Mouse (Mus musculus) ES-E14 (cell line): ENCODE measurements around the gene Sec14l5. TPM values are rescaled to one million over a fixed set of nuclear protein-coding genes. Genes with fewer than 3 reads are reported as not detected.

ENCODE experiments used
- DNase-seq: peaks from one replicate; pipeline ENCODE4 v3.0.0-alpha.2; 2013; ENCODE audit warnings: low read depth, low spot score
- H3K27ac ChIP-seq: 2 replicates; pipeline ENCODE4 v1.5.1; 2012; ENCODE audit warnings: low read depth, mild to moderate bottlenecking, low read length, moderate library complexity, mixed read lengths; ENCODE audit not compliant: poor library complexity, insufficient read depth, severe bottlenecking
- H3K36me3 ChIP-seq: 2 replicates; pipeline ENCODE4 v1.6.1; 2012; ENCODE audit warnings: mild to moderate bottlenecking, low read length, moderate library complexity, mixed read lengths; ENCODE audit not compliant: control insufficient read depth, poor library complexity, insufficient read depth, severe bottlenecking
- H3K4me1 ChIP-seq, 2 experiments: fragments of 150-350 bp in 1 of 2; sonication (generic) in 1 of 2; 2 replicates each; pipeline ENCODE4 v1.6.1; 2012; ENCODE audit warnings: low read length in 2 of 2, mild to moderate bottlenecking in 1 of 2, mixed read lengths in 1 of 2; ENCODE audit not compliant: control insufficient read depth in 2 of 2, insufficient read depth in 2 of 2, poor library complexity in 1 of 2
- H3K4me3 ChIP-seq, 2 experiments: fragments of 150-350 bp in 1 of 2; sonication (generic) in 1 of 2; 2 replicates each; pipeline ENCODE4 v1.5.1; 2012; ENCODE audit warnings: low read length in 2 of 2, low read depth in 1 of 2, mild to moderate bottlenecking in 1 of 2, mixed read lengths in 1 of 2; ENCODE audit not compliant: insufficient read depth in 1 of 2, poor library complexity in 1 of 2, severe bottlenecking in 1 of 2
- H3K9ac ChIP-seq: 2 replicates; pipeline ENCODE4 v1.6.1; 2012; ENCODE audit warnings: low read depth, mild to moderate bottlenecking, low read length, mixed read lengths; ENCODE audit not compliant: poor library complexity, insufficient read depth, severe bottlenecking
- H3K9me3 ChIP-seq: fragments of 150-350 bp; sonication (generic); 2 replicates; pipeline ENCODE4 v1.6.1; 2012; ENCODE audit warnings: low read depth, mild to moderate bottlenecking, low read length; ENCODE audit not compliant: control insufficient read depth, insufficient read depth
- CHD2 ChIP-seq: IDR thresholded peaks from 2 replicates; pipeline ENCODE4 v1.6.1; 2014; ENCODE audit warnings: mild to moderate bottlenecking, low read depth, low read length, inconsistent platforms
- HCFC1 ChIP-seq: IDR thresholded peaks from 2 replicates; pipeline ENCODE4 v1.6.1; 2012; ENCODE audit warnings: low read length, inconsistent platforms, borderline replicate concordance; ENCODE audit not compliant: insufficient read depth
- MAFK ChIP-seq: IDR thresholded peaks from 2 replicates; pipeline ENCODE4 v1.6.1; 2014; ENCODE audit warnings: mild to moderate bottlenecking, low read depth, low read length, inconsistent platforms; ENCODE audit not compliant: insufficient read depth
- ZC3H11A ChIP-seq: IDR thresholded peaks from 2 replicates; pipeline ENCODE4 v1.6.1; 2012; ENCODE audit warnings: low read depth, mild to moderate bottlenecking, inconsistent platforms, low read length, borderline replicate concordance
- ZNF384 ChIP-seq: IDR thresholded peaks from 2 replicates; pipeline ENCODE4 v1.6.1; 2012; ENCODE audit warnings: low read depth, low read length, inconsistent platforms
- in situ Hi-C, 2 experiments: fragments of 600-800 bp; cut with MboI; formaldehyde crosslinking; loops; one replicate each; pipeline ENCODE4 v1.15.1; 2025; ENCODE audit warnings: low sequenced_read_pairs in 2 of 2, inconsistent platforms in 1 of 2; ENCODE audit not compliant: unreplicated experiment in 2 of 2
- total RNA-seq: library from RNA; depleted of rRNA; stranded (reverse); fragments of 300-350 nt; gene quantifications from 2 replicates; pipeline ENCODE4 v1.2.3, GENCODE M21; 2012

Gene Sec14l5
- total RNA-seq, 1 experiment = 1.3 TPM

DNA sequence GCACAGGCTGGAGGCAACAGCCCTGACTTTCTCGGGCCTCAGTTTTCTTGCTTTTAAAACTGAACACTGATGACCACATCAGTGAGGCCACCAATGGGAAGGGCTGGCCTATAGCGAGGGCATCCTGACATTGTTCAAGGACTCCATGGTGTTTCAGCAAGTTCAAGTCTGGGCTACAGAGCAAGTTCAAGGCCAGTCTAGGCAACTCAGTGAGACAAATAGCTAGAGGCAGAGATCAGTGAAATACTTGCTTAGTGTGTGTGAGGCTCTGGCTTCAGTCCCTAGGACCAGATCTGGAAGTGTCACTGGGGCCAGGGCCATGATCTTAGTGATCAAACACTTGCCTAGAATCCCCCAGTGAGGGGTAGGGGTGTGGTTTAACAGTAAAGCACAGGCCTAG is 21.1 kb downstream of the Sec14l5 start:
- no peak overlapping the region for H3K4me3 ChIP-seq
- H3K9ac ChIP-seq = no peak overlapping the region
- peaks cover 0 to 4% of the 10 kb centered on the region in 2 experiments; a peak in 1 of 4 replicates for H3K4me1 ChIP-seq
- in situ Hi-C loops = no loop called here
- no peak for DNase-seq
- H3K9me3 ChIP-seq = no peaks in the 10 kb centered on the region
- TF ChIP-seq ZNF384 (no peak), MAFK (no peak)
- H3K27ac ChIP-seq = no peak overlapping the region
- no peaks in the 10 kb centered on the region for H3K36me3 ChIP-seq

DNA sequence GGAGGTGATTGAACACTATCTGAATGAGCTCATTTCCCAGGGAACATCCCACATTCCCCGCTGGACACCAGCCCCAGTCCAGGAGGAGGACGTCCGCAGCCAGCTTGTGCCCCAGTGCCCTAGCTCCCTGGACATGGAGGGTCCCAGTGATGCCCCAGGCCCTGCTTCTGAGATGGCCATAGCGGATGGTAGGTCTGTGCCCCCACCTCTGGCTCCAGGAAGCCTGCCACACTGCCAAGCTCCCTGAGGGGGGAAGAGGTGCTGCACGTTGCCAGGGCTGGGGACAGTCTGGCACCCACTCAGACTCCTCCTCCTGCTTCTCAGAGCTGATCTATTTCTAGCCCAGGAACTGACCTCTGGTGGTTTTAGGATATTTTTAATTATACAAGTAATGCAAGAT is 21.9 kb downstream of the Sec14l5 start:
- no peak for TF ChIP-seq HCFC1
- no peak for TF ChIP-seq ZNF384
- no peak for TF ChIP-seq ZC3H11A
- TF ChIP-seq CHD2 = no peak
- TF ChIP-seq MAFK = no peak
- Histone ChIP-seq H3K9me3 (no peaks in the 10 kb centered on the region), H3K36me3 (no peaks in the 10 kb centered on the region), H3K27ac (no peak overlapping the region), H3K9ac (no peak overlapping the region), H3K4me3 (no peak overlapping the region), H3K4me1 (peaks cover 0 to 4% of the 10 kb centered on the region in 2 experiments; a peak in 1 of 4 replicates)
- DNase-seq = no peak
- in situ Hi-C loops = no loop called here

DNA sequence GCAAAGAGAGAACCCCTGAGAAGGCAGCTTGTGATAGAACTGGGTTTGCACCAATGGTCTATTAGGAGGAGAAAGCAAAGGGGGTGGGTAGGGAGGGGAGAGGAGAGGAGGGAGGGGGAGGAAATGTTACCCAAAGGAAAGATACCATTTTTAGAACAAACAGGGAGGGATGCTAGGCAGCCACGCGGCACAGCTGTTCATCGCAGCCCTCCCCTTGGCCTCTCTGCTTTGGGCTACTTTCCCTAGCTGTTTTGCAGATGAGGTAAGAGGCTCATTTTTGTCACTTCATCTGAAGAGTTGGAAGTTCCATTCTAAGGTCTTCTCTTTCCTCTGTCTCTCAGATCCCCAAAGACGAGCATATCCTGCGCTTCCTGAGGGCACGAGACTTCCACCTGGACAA is 25.7 kb downstream of the Sec14l5 start:
- TF ChIP-seq HCFC1 = no peak
- TF ChIP-seq ZC3H11A = no peak
- TF ChIP-seq CHD2 = no peak
- no peak for TF ChIP-seq MAFK
- no peak for TF ChIP-seq ZNF384
- DNase-seq = no peak

DNA sequence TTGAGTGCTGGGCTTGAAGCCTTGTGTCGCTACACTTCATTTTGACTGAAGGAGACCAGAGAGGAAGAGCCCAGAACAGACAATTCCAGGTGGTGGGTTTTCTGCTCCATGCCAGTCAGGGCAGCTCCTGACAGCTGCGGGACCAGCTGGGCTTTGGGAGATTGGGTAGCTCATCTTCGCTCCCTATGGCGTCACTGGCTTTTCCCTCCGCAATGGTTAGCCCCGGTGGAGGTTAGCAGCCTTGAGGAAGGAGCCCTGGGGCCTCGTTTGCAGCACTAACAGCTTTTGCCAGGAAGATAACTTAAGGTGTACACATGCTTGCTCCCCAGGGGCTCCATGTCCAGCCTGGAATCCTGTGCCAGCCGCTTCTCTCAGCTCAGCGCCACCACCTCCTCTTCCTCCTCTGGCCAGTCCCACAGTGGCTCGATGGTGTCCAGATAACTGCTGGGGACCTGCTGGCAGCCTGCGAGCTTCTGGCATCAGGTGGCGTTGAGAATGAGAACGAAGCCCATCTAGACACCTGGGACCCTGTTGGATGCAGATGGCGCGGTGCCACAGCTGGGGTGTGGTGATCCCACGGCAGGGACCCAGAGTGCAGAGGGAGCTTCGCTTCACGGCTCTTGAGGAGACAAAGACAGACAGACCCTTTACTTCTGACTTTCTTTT is 36.5 kb downstream of the Sec14l5 start:
- Histone ChIP-seq H3K4me1 (peaks cover 0 to 2% of the 10 kb centered on the region in 2 experiments; a peak in 1 of 4 replicates), H3K36me3 (no peaks in the 10 kb centered on the region), H3K9ac (no peak overlapping the region), H3K27ac (no peak overlapping the region), H3K4me3 (no peak overlapping the region), H3K9me3 (no peaks in the 10 kb centered on the region)
- TF ChIP-seq HCFC1 (no peak), MAFK (no peak), ZNF384 (no peak), CHD2 (no peak), ZC3H11A (no peak)
- in situ Hi-C loops = no loop called here
- DNase-seq = no peak

More for the DNA sequence above, 25.7 kb downstream of the Sec14l5 start:
- Histone ChIP-seq H3K9me3 (no peaks in the 10 kb centered on the region), H3K4me3 (no peak overlapping the region), H3K9ac (no peak overlapping the region), H3K36me3 (no peaks in the 10 kb centered on the region), H3K4me1 (no peaks in the 10 kb centered on the region), H3K27ac (no peak overlapping the region)
- in situ Hi-C loops = no loop called here

DNA sequence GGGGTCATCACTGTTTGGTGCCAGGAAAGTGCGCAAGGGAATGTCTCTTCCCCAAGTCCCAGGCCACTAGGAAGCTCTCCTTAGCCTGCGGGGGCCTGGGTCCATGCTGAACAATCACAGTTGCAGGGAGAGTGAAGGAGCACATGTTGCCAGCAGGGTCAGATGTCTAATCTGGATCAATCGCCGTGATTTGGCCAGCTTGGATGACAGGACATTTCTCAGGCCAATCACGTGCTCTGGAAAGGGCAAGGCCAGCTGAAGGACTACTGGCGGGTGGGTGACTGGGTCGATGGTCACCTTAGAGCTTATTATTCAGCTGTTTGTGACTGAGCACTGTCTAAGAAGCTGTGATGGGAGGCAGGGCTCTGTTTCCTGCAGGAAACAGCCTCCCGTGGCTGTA is 37.2 kb downstream of the Sec14l5 start:
- no peak for DNase-seq
- Histone ChIP-seq H3K36me3 (no peaks in the 10 kb centered on the region), H3K4me1 (peaks cover 0 to 2% of the 10 kb centered on the region in 2 experiments; a peak in 1 of 4 replicates), H3K27ac (no peak overlapping the region), H3K9ac (no peak overlapping the region), H3K4me3 (no peak overlapping the region), H3K9me3 (no peaks in the 10 kb centered on the region)
- TF ChIP-seq ZC3H11A (no peak), MAFK (no peak), CHD2 (no peak), HCFC1 (no peak), ZNF384 (no peak)
- in situ Hi-C loops = no loop called here
